Mouse (Mus musculus) stomach, embryonic 14.5 days (tissue): ENCODE results near the gene Dnah10. TPM values are rescaled to one million over a fixed set of nuclear protein-coding genes. Genes with fewer than 3 reads are reported as not detected.

Source experiments
- ATAC-seq: fragments of 200-750 bp; cut with Nextera tagmentation; 2 replicates; pipeline ENCODE4 v1.8.0; 2017; ENCODE audit warnings: low read depth, moderate TSS enrichment; ENCODE audit not compliant: insufficient number of reproducible peaks, insufficient read depth, low FRiP score
- H3K27ac ChIP-seq: fragments of 300-500 bp; sonication (generic); 2 replicates; pipeline ENCODE4 v1.5.1; 2014; ENCODE audit warnings: mild to moderate bottlenecking, low read length, moderate library complexity, mixed read lengths
- H3K27me3 ChIP-seq: fragments of 300-500 bp; sonication (generic); 2 replicates; pipeline ENCODE4 v1.6.1; 2014; ENCODE audit warnings: low read length, control low read depth, mixed read lengths; ENCODE audit not compliant: control insufficient read depth, insufficient read depth
- H3K36me3 ChIP-seq: fragments of 300-500 bp; sonication (generic); 2 replicates; pipeline ENCODE4 v1.6.1; 2014; ENCODE audit warnings: mild to moderate bottlenecking, control low read depth, low read length, moderate library complexity, mixed read lengths; ENCODE audit not compliant: control insufficient read depth, insufficient read depth
- H3K4me1 ChIP-seq: fragments of 300-500 bp; sonication (generic); 2 replicates; pipeline ENCODE4 v1.6.1; 2014; ENCODE audit warnings: low read length, control low read depth, mixed read lengths; ENCODE audit not compliant: control insufficient read depth, insufficient read depth
- H3K4me2 ChIP-seq: fragments of 300-500 bp; sonication (generic); replicated peaks from 2 replicates; pipeline ENCODE4 v1.6.1; 2014; ENCODE audit warnings: low read depth, low read length, control low read depth
- H3K4me3 ChIP-seq: fragments of 300-500 bp; sonication (generic); 2 replicates; pipeline ENCODE4 v1.5.1; 2014; ENCODE audit warnings: low read depth, low read length, control low read depth
- H3K9ac ChIP-seq: fragments of 300-500 bp; sonication (generic); replicated peaks from 2 replicates; pipeline ENCODE4 v1.6.1; 2014; ENCODE audit warnings: low read depth, mild to moderate bottlenecking, control low read depth, low read length, moderate library complexity, mixed read lengths
- H3K9me3 ChIP-seq: fragments of 300-500 bp; sonication (generic); 2 replicates; pipeline ENCODE4 v1.6.1; 2016; ENCODE audit warnings: low read depth, low read length, control low read depth; ENCODE audit not compliant: control insufficient read depth
- WGBS: fragments of 180-500 bp; shearing (Covaris S2); extraction: QIAGEN DNeasy Blood & Tissue Kit; methylation state at CpG from one replicate; pipeline ENCODE4 v1.1.7; 2014; 5-methylcytosine and 5-hydroxymethylcytosine counted together
- polyA plus RNA-seq: library from polyadenylated mRNA; unstranded; fragments of >200 nt; fragmentation: Nextera tagmentation; extraction: Ambion mirVana; gene quantifications from 2 replicates; pipeline ENCODE4 v1.2.1, GENCODE M21; 2014

Dnah10 gene
- polyA plus RNA-seq = 0.03 TPM in 1 of 2 replicates, not detected in the other

GRCm38 (mm10) chr5:124724997-124725396 is at the start of gene Dnah10:
Dnah10 (plus strand) TSS chr5:124725085.
- Histone ChIP-seq H3K9ac (no peak within 1 kb of the TSS), H3K4me2 (0 out of 2 replicates have a peak within 1 kb of the TSS, but pooled peaks have one; percentile 7), H3K27ac (no peak within 1 kb of the TSS), H3K4me3 (no peak within 1 kb of the TSS), H3K36me3 (peaks cover 14% of the 10 kb centered on the region), H3K9me3 (no peaks in the 10 kb centered on the region), H3K27me3 (no peaks in the 10 kb centered on the region), H3K4me1 (no peaks in the 10 kb centered on the region)
- ATAC-seq = peak; percentile 33; the same call in 1 of the 2 replicates
- WGBS = 11% methylated on average over 29 of the region's 29 CpGs

- no peak overlapping the region for H3K4me3 ChIP-seq
- H3K9me3 ChIP-seq = no peaks in the 10 kb centered on the region
- peaks cover 41% of the 10 kb centered on the region for H3K36me3 ChIP-seq
- no peaks in the 10 kb centered on the region for H3K27me3 ChIP-seq
- no peak overlapping the region for H3K9ac ChIP-seq
- no peak for ATAC-seq
- H3K4me1 ChIP-seq = no peaks in the 10 kb centered on the region
- H3K27ac ChIP-seq = no peak overlapping the region
- no peak overlapping the region for H3K4me2 ChIP-seq
- 90% methylated on average over 5 of the region's 5 CpGs for whole genome bisulfite sequencing
Measured at GRCm38 (mm10) chr5:124713741-124714140, 11.1 kb upstream of the Dnah10 start.

- H3K27ac ChIP-seq = no peak overlapping the region
- no peak for ATAC-seq
- H3K9me3 ChIP-seq = no peaks in the 10 kb centered on the region
- H3K36me3 ChIP-seq = peaks cover 54% of the 10 kb centered on the region
- H3K4me3 ChIP-seq = no peak overlapping the region
- H3K4me1 ChIP-seq = no peaks in the 10 kb centered on the region
- H3K9ac ChIP-seq = no peak overlapping the region
- WGBS = 87% methylated on average over 8 of the region's 8 CpGs
- H3K4me2 ChIP-seq = no peak overlapping the region
- no peaks in the 10 kb centered on the region for H3K27me3 ChIP-seq
Measured at GRCm38 (mm10) chr5:124715135-124715534, 9.8 kb upstream of the Dnah10 start.

GRCm38 (mm10) chr5:124717969-124718368 is 6.9 kb upstream of the Dnah10 start:
- H3K36me3 ChIP-seq = peaks cover 45% of the 10 kb centered on the region
- no peaks in the 10 kb centered on the region for H3K4me1 ChIP-seq
- H3K4me2 ChIP-seq = no peak overlapping the region
- H3K27ac ChIP-seq = no peak overlapping the region
- ATAC-seq = no peak
- no peaks in the 10 kb centered on the region for H3K9me3 ChIP-seq
- no peak overlapping the region for H3K9ac ChIP-seq
- H3K27me3 ChIP-seq = no peaks in the 10 kb centered on the region
- WGBS = 95% methylated on average over 11 of the region's 11 CpGs
- no peak overlapping the region for H3K4me3 ChIP-seq

- peaks cover 42% of the 10 kb centered on the region for H3K36me3 ChIP-seq
- no peaks in the 10 kb centered on the region for H3K4me1 ChIP-seq
- no peaks in the 10 kb centered on the region for H3K9me3 ChIP-seq
- no peak overlapping the region for H3K9ac ChIP-seq
- 89% methylated on average over 7 of the region's 7 CpGs for WGBS
- H3K27me3 ChIP-seq = no peaks in the 10 kb centered on the region
- no peak overlapping the region for H3K4me3 ChIP-seq
- ATAC-seq = no peak
- no peak overlapping the region for H3K4me2 ChIP-seq
- no peak overlapping the region for H3K27ac ChIP-seq
Measured at GRCm38 (mm10) chr5:124718396-124718795, 6.5 kb upstream of the Dnah10 start.

- Histone ChIP-seq H3K27ac (no peak overlapping the region), H3K4me1 (no peaks in the 10 kb centered on the region), H3K27me3 (no peaks in the 10 kb centered on the region), H3K9ac (no peak overlapping the region), H3K4me2 (no peak overlapping the region), H3K36me3 (peaks cover 30% of the 10 kb centered on the region), H3K9me3 (no peaks in the 10 kb centered on the region), H3K4me3 (no peak overlapping the region)
- ATAC-seq = no peak
- WGBS = 96% methylated on average over 6 of the region's 6 CpGs
Measured at GRCm38 (mm10) chr5:124723125-124723524, 1.8 kb upstream of the Dnah10 start.

GRCm38 (mm10) chr5:124729662-124730206 is 4.8 kb downstream of the Dnah10 start:
- Histone ChIP-seq H3K27ac (no peak overlapping the region), H3K9me3 (no peaks in the 10 kb centered on the region), H3K27me3 (no peaks in the 10 kb centered on the region), H3K9ac (no peak overlapping the region), H3K36me3 (no peaks in the 10 kb centered on the region), H3K4me3 (peak overlapping the region; percentile 18), H3K4me1 (no peaks in the 10 kb centered on the region), H3K4me2 (peak overlapping the region; percentile 48)
- WGBS = 12% methylated on average over 21 of the region's 21 CpGs
- no peak for ATAC-seq

- H3K9ac ChIP-seq = no peak overlapping the region
- no peaks in the 10 kb centered on the region for H3K9me3 ChIP-seq
- H3K36me3 ChIP-seq = no peaks in the 10 kb centered on the region
- no peaks in the 10 kb centered on the region for H3K4me1 ChIP-seq
- no peaks in the 10 kb centered on the region for H3K27me3 ChIP-seq
- ATAC-seq = no peak
- H3K4me2 ChIP-seq = no peak overlapping the region
- H3K4me3 ChIP-seq = no peak overlapping the region
- no peak overlapping the region for H3K27ac ChIP-seq
- WGBS = 86% methylated on average over 12 of the region's 12 CpGs
Measured at GRCm38 (mm10) chr5:124733961-124734360, 9.1 kb downstream of the Dnah10 start.
